Mouse (Mus musculus) myocyte (in vitro differentiated cells): ENCODE results near the gene Pbx1. TPM values are rescaled to one million over a fixed set of nuclear protein-coding genes. Genes with fewer than 3 reads are reported as not detected.

Source experiments
- H3K27me3 ChIP-seq: one replicate; pipeline ENCODE4 v1.6.1; 2011; ENCODE audit not compliant: control insufficient read depth, insufficient read depth, insufficient read length
- H3K36me3 ChIP-seq: one replicate; pipeline ENCODE4 v1.6.1; 2011; ENCODE audit not compliant: control insufficient read depth, insufficient read depth
- H3K4me2 ChIP-seq: one replicate; pipeline ENCODE4 v1.6.1; 2011; ENCODE audit warnings: low read depth, control low read depth
- H3K4me3 ChIP-seq: one replicate; pipeline ENCODE4 v1.5.1; 2011; ENCODE audit warnings: mild to moderate bottlenecking, control low read depth, moderate library complexity
- H3K79me2 ChIP-seq: one replicate; pipeline ENCODE4 v1.6.1; 2011; ENCODE audit not compliant: control insufficient read depth, insufficient read depth
- H3ac ChIP-seq: one replicate; pipeline ENCODE4 v1.6.1; 2011; ENCODE audit not compliant: control insufficient read depth, insufficient read length
- CEBPB ChIP-seq: IDR thresholded peaks from 2 replicates; pipeline ENCODE4 v1.6.1; 2011; ENCODE audit warnings: mild to moderate bottlenecking, moderate library complexity; ENCODE audit not compliant: poor library complexity, insufficient read depth, severe bottlenecking
- E2F4 ChIP-seq: IDR thresholded peaks from one replicate; pipeline ENCODE4 v1.6.1; 2011; ENCODE audit warnings: mild to moderate bottlenecking, control low read depth, moderate library complexity; ENCODE audit not compliant: insufficient read depth
- MAX ChIP-seq: IDR thresholded peaks from one replicate; pipeline ENCODE4 v1.6.1; 2011; ENCODE audit warnings: low read depth, mild to moderate bottlenecking, control low read depth
- MYOD1 ChIP-seq, 3 experiments: IDR thresholded peaks; one replicate each; pipeline ENCODE4 v1.6.1; 2011; ENCODE audit warnings: control low read depth in 2 of 3, low read depth in 2 of 3, mild to moderate bottlenecking in 2 of 3, moderate library complexity in 1 of 3; ENCODE audit not compliant: insufficient read length in 2 of 3, control insufficient read depth in 1 of 3
- MYOG ChIP-seq, 3 experiments: IDR thresholded peaks; one replicate each; pipeline ENCODE4 v1.6.1; 2011; ENCODE audit warnings: control low read depth in 2 of 3, low read depth in 2 of 3, mild to moderate bottlenecking in 2 of 3; ENCODE audit not compliant: insufficient read length in 2 of 3, control insufficient read depth in 1 of 3, insufficient read depth in 1 of 3
- POLR2A ChIP-seq: IDR thresholded peaks from one replicate; pipeline ENCODE4 v1.6.1; 2011; ENCODE audit warnings: low read depth, mild to moderate bottlenecking, control low read depth, moderate library complexity; ENCODE audit not compliant: insufficient read length
- POLR2AphosphoS2 ChIP-seq: IDR thresholded peaks from one replicate; pipeline ENCODE4 v1.6.1; 2011; ENCODE audit warnings: low read depth, control low read depth; ENCODE audit not compliant: insufficient read length
- REST ChIP-seq: IDR thresholded peaks from one replicate; pipeline ENCODE4 v1.6.1; 2011; ENCODE audit warnings: mild to moderate bottlenecking, control low read depth, moderate library complexity; ENCODE audit not compliant: insufficient read depth, insufficient read length
- SRF ChIP-seq: IDR thresholded peaks from one replicate; pipeline ENCODE4 v1.6.1; 2011; ENCODE audit warnings: low read depth; ENCODE audit not compliant: control insufficient read depth, insufficient read length
- TCF12 ChIP-seq: IDR thresholded peaks from one replicate; pipeline ENCODE4 v1.6.1; 2011; ENCODE audit warnings: mild to moderate bottlenecking, control low read depth; ENCODE audit not compliant: poor library complexity, insufficient read depth, severe bottlenecking
- TCF3 ChIP-seq: IDR thresholded peaks from one replicate; pipeline ENCODE4 v1.6.1; 2011; ENCODE audit warnings: low read depth, control low read depth; ENCODE audit not compliant: insufficient read length
- USF1 ChIP-seq: IDR thresholded peaks from one replicate; pipeline ENCODE4 v1.6.1; 2011; ENCODE audit warnings: low read depth, mild to moderate bottlenecking, control low read depth, moderate library complexity
- polyA plus RNA-seq: library from polyadenylated mRNA; unstranded; fragments of >200 nt; fragmentation: generic; extraction: Trizol; gene quantifications from one replicate; pipeline ENCODE4 v1.2.1, GENCODE M21; 2012; ENCODE audit warnings: missing spikeins

Pbx1 gene
- polyA plus RNA-seq, 1 experiment, result 11.4 TPM

DNA sequence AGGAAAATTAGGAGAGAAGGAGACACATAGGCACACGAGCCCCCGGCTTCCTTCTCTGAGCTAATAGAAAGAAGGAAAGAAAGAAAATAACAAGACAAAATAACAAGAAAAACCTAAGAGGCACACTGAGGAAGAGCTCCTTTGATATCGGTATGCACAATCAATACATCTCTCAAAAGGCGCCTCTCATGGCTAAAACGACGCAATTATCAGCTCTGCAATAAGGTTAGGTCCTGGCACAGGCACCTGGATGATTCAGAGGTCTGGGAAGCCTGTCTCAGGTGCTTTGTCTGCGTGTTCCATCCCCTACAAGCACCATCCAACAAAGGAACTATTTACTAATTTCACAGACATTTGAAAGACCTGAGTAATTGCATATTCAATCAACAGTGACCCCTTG, 5.8 kb downstream of the Pbx1 start:
- Histone ChIP-seq H3K4me3 (no peak overlapping the region), H3K36me3 (no peaks in the 10 kb centered on the region), H3K79me2 (peaks cover 79% of the 10 kb centered on the region), H3K4me2 (no peak overlapping the region), H3K27me3 (no peaks in the 10 kb centered on the region), H3ac (no peak overlapping the region)
- TF ChIP-seq TCF3 (no peak), E2F4 (no peak)

DNA sequence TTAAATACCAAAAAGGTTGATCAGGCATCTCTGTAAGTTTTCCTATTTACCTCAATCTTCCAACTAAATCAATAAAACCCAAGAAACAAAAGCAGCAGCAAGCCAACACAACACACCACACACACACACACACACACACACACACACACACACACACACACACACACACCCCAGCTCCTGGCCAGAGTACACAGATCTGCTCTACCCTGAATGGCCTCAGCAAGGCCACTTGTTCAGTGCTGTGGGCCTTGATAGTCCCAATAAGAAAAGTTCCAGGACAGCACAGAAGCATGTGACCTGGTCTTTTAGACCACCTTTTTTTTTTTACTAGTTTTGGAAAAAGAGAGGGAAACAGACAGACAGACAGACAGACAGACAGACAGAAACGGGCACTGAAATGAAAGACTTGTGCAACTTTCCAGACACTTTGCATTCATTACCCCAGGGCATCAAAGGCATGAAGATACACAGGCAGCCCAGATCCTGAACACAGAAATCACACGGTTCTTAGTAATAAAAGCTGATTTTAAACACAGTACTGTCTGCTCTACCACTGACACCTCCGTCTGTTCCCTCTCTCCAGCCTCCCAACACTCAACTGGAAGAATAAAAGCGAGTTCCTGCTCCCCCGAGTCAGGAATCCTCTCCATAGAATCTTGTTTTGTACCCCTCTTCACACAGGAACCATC, 6.9 kb downstream of the Pbx1 start:
- H3K79me2 ChIP-seq, result peaks cover 71% of the 10 kb centered on the region
- H3ac ChIP-seq, result no peak overlapping the region
- H3K27me3 ChIP-seq, result no peaks in the 10 kb centered on the region
- no peak for TF ChIP-seq MYOG (IDR thresholded peaks at IDR 0.05; ENCODE audit: control insufficient read depth in 1 of 3, insufficient read depth in 1 of 3, insufficient read length in 2 of 3, low read depth in 2 of 3)
- TF ChIP-seq SRF, result no peak
- no peak for TF ChIP-seq USF1
- no peak for TF ChIP-seq MAX
- no peak for TF ChIP-seq POLR2AphosphoS2
- TF ChIP-seq MYOD1 (IDR thresholded peaks at IDR 0.05; ENCODE audit: control insufficient read depth in 1 of 3, insufficient read length in 2 of 3, low read depth in 2 of 3), result no peak
- no peak overlapping the region for H3K4me3 ChIP-seq
- H3K36me3 ChIP-seq, result no peaks in the 10 kb centered on the region
- H3K4me2 ChIP-seq, result no peak overlapping the region

DNA sequence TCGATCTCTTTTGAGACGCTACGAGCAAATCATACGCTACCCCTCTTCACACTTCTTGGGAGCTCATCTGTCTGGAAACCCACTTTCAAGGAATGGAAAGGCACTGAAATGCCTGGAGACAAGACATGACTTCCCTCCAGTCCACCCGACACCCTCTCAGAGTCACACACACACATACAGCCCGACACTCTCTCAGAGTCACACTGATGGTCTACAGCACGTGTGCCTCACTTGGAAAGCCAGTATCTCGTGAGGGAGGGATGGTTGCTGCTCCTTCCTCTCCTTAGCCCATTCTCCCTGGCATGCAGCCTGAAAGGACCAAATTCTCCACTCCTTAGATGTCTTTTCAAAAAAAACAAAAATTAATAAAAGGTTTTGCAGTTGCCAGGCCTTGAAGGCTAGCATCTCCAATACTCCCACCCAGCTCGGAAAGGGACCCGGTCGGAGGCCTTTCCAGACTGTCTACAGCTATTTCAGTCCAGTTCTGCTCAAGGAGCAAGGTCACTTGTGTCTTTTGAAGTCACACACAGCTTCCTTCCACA, 8.6 kb downstream of the Pbx1 start:
- Histone ChIP-seq H3ac (no peak overlapping the region), H3K27me3 (no peaks in the 10 kb centered on the region), H3K79me2 (peaks cover 56% of the 10 kb centered on the region), H3K36me3 (no peaks in the 10 kb centered on the region), H3K4me3 (no peak overlapping the region), H3K4me2 (no peak overlapping the region)
- TF ChIP-seq MYOG (IDR thresholded peaks at IDR 0.05; ENCODE audit: control insufficient read depth in 1 of 3, insufficient read depth in 1 of 3, insufficient read length in 2 of 3, low read depth in 2 of 3) (no peak), TCF12 (no peak), CEBPB (no peak), USF1 (no peak), POLR2AphosphoS2 (no peak), REST (no peak), SRF (no peak), E2F4 (no peak), MYOD1 (IDR thresholded peaks at IDR 0.05; ENCODE audit: control insufficient read depth in 1 of 3, insufficient read length in 2 of 3, low read depth in 2 of 3) (no peak), MAX (no peak), TCF3 (no peak), POLR2A (no peak)

DNA sequence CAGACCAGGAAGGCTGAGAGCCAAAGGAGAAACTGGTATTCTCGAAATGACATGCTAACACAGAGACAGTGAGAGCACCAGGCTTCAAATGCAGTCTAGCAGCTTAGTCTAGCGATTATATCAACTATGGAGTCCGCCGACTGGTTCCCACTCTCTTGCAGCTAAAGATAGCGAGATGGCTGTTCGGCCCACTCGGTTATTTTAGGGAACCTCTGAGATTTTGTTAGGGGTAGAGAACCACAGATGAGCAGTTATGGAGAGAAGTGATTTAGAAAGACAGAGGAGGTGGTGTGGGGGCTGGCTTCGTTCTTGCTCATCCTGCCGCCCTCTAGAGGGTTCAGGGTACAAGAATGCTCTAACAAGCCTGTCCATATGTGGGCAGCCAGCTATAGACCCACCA, 13.2 kb downstream of the Pbx1 start:
- peaks cover 3% of the 10 kb centered on the region for H3K36me3 ChIP-seq
- H3K4me3 ChIP-seq, result no peak overlapping the region
- no peak overlapping the region for H3K4me2 ChIP-seq

DNA sequence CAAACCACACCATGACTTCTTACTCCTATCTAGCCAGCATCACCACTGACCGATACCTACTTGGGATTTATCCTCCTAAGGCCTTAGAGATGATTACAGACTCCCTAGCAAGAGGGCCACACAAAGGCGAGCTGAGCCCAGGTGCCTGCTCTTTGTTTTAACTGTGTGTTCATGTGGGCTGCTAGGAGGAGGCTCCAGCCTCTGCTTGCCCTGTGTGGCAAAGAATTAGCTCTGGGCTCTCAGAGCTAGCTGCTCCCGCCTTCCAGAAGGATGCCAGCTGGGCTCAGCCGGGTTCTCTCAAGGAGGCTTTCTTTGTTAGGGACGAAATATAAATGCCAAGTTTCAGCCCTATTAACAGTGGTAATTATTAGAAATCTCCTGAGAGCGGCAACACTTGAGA, 14.4 kb downstream of the Pbx1 start:
- Histone ChIP-seq H3ac (no peak overlapping the region), H3K4me3 (no peak overlapping the region), H3K79me2 (peaks cover 18% of the 10 kb centered on the region), H3K36me3 (peaks cover 3% of the 10 kb centered on the region), H3K4me2 (no peak overlapping the region), H3K27me3 (no peaks in the 10 kb centered on the region)
- no peak for TF ChIP-seq MAX
- no peak for TF ChIP-seq USF1
- TF ChIP-seq POLR2A, result no peak
- no peak for TF ChIP-seq E2F4
- TF ChIP-seq MYOD1 (IDR thresholded peaks at IDR 0.05; ENCODE audit: control insufficient read depth in 1 of 3, insufficient read length in 2 of 3, low read depth in 2 of 3), result no peak
- TF ChIP-seq SRF, result no peak
- TF ChIP-seq POLR2AphosphoS2, result no peak
- TF ChIP-seq REST, result no peak
- no peak for TF ChIP-seq CEBPB
- TF ChIP-seq MYOG (IDR thresholded peaks at IDR 0.05; ENCODE audit: control insufficient read depth in 1 of 3, insufficient read depth in 1 of 3, insufficient read length in 2 of 3, low read depth in 2 of 3), result no peak
- TF ChIP-seq TCF3, result no peak
- no peak for TF ChIP-seq TCF12

More for the DNA sequence above, 13.2 kb downstream of the Pbx1 start:
- TF ChIP-seq POLR2A (no peak), SRF (no peak)
- H3ac ChIP-seq, result no peak overlapping the region
- H3K79me2 ChIP-seq, result peaks cover 28% of the 10 kb centered on the region
- H3K27me3 ChIP-seq, result no peaks in the 10 kb centered on the region
